Mouse (Mus musculus): ENCODE measurements around the gene Gm4353.

DNA sequence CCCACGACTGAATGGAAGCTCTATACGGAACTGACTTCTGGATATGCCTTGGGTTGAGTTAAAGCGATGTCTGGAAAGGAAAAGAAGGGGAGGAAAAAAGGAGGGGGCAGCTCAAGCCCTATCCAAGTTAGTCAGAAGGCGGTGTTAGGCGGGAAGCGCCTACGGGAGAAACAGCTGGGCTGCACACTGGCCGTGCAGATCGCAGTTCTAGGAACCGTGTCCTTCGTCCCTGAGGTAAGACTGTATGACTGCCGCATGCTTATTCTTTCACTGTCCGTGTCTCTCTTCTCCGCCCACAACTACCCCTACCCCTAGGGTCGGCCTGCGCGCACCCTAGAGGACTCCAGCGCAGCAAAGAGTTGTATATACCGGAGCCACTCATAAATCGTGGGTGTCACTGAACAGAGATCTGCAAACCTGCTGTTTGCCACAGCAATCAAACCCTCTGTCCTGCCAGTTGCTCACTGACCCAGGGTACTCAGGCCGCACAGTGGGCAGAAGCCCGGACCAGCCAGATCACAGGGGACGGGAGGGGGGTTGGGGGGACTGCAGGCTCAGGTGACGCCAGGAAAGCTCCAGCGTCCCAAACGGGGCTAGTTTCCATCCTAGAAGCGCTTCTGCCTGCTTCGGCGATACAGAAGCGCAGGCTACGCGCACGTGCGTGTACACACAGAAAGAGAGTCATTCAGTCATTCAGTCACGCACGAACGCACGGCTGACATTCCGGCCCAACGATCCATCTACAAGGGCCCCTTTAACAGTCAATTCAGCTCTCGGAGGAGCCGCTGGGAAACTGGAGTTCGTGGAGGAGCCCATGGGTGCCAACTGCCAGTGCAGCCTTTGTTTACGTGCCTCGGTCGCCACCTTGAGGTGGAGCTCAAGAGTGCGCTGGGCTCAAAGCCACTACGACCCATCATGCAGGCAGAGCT, 44.6 kb downstream of the Gm4353 start:
- TF ChIP-seq CHD2 (IDR thresholded peaks at IDR 0.05; ENCODE audit: low read depth, low read length) (no peak), ZC3H11A (IDR thresholded peaks at IDR 0.05; ENCODE audit: borderline replicate concordance, low read depth, low read length) (peak; percentile 62)

Data from ES-E14 (cell line).